Mouse (Mus musculus) C2C12 (cell line): ENCODE results near the gene Setd5.

Source experiments
- CEBPB ChIP-seq: IDR thresholded peaks from one replicate; pipeline ENCODE4 v1.6.1; 2011; ENCODE audit warnings: low read depth, mild to moderate bottlenecking, control low read depth, moderate library complexity
- CTCF ChIP-seq: IDR thresholded peaks from one replicate; pipeline ENCODE4 v1.5.1; 2011; ENCODE audit not compliant: control insufficient read depth, insufficient read depth, insufficient read length
- FOSL1 ChIP-seq: IDR thresholded peaks from one replicate; pipeline ENCODE4 v1.8.0; 2011; ENCODE audit warnings: mild to moderate bottlenecking, low read length; ENCODE audit not compliant: poor library complexity, insufficient read depth, severe bottlenecking
- MAX ChIP-seq: IDR thresholded peaks from one replicate; pipeline ENCODE4 v1.6.1; 2011; ENCODE audit warnings: mild to moderate bottlenecking, control low read depth
- MYOD1 ChIP-seq: IDR thresholded peaks from one replicate; pipeline ENCODE4 v1.6.1; 2011; ENCODE audit warnings: low read depth; ENCODE audit not compliant: control insufficient read depth, insufficient read length
- MYOG ChIP-seq: IDR thresholded peaks from one replicate; pipeline ENCODE4 v1.6.1; 2011; ENCODE audit not compliant: control insufficient read depth, insufficient read length; ENCODE audit errors: extremely low read depth
- USF1 ChIP-seq: IDR thresholded peaks from one replicate; pipeline ENCODE4 v1.6.1; 2011; ENCODE audit warnings: low read depth, mild to moderate bottlenecking, control low read depth, moderate library complexity

- no peak for TF ChIP-seq CTCF
- no peak for TF ChIP-seq CEBPB
- no peak for TF ChIP-seq MYOG
- no peak for TF ChIP-seq MYOD1
- TF ChIP-seq USF1, result no peak
- TF ChIP-seq MAX, result no peak
- TF ChIP-seq FOSL1, result no peak
Observed at GRCm38 (mm10) chr6:113027446-113027845, 49.7 kb upstream of the Setd5 start.
